Mouse (Mus musculus): ENCODE measurements around the gene Tdgf1.

DNA sequence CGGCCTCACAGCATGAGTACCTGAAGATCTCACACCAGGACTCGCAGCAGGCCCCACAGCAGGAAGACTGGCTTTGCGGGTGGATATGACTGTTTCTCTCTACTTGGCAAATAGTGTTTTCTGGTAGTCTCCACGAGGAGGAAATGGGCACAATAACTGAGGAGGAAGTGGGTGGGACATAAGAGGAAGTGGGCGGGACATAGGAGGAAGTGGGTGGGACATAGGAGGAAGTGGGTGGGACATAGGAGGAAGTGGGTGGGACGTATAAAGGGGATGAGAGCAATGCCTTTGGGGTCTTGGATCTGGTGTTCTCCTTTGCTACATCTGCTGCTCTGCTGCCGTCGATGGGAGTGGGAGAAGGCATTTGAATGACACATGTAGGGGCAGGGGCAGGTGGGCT is 40.0 kb upstream of the Tdgf1 start:
- TF ChIP-seq CTCF (IDR thresholded peaks at IDR 0.05 in 2 of 3, conservative IDR thresholded peaks at IDR 0.05 in 1 of 3; ENCODE audit: control insufficient read depth in 1 of 3, insufficient read depth in 1 of 3, low read depth in 2 of 3, low read length in 3 of 3, poor library complexity in 1 of 3, severe bottlenecking in 1 of 3): no peak
- TF ChIP-seq EP300 (IDR thresholded peaks at IDR 0.05; ENCODE audit: low read depth in 1 of 2, low read length in 2 of 2): no peak
- no peak for TF ChIP-seq POLR2A (IDR thresholded peaks at IDR 0.05; ENCODE audit: control insufficient read depth in 1 of 2, insufficient read depth in 1 of 2, low read depth in 1 of 2, low read length in 2 of 2, poor library complexity in 1 of 2)
- TF ChIP-seq GATA1 (IDR thresholded peaks at IDR 0.05; ENCODE audit: low read depth, low read length): no peak
- TF ChIP-seq SIN3A (IDR thresholded peaks at IDR 0.05; ENCODE audit: low read length): no peak
- no peak for TF ChIP-seq ETS1 (IDR thresholded peaks at IDR 0.05; ENCODE audit: low read depth, low read length)

Measured in MEL (cell line).